ENCODE assay signal across 13 mouse cellular contexts in the genomic region with DNA sequence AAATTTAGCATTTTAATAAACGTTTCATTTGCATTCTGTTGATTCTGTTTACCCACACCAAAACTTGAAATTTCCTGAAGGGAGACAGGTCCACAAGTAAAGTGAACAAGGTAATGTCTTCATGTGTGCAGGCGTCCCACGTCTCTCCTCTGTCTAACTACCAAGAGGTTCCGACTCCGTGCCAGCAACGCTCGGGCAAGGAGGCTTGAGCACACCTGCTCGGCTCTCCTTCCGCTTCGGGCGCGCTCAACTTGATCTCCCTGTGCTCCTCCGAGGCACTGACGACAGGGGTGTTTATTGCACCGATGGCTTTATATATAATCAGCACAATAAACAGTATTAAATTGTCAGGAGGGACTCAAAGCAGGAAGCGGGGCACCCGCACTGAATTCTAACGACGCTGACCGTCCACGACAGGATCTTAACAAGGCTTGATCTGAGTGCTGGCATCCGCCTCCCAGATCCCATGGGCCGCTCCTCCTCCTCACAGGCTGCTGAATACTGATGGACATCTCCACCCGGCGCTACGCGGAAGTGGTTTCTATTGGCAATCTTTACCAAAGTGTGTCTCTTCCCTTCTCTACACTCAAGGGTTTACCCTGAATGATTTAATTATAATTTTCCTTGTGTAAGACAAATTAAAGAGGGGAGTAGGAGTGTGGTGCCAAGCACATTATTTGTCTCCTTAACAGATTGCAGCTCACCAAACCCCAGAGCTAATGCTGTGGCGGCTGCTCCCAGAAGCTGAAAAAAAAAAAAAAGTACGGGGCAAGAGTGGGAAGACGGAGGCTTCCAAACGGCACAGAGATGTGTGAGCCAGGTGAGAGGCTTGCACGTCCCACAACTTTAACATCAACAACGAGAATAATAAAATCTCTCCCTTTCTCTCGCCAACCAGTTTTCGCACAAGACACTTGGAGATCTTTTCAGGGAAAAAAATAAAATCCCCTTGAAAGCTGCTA.
DNase-seq lines count a peak whose midpoint lies in the region; ATAC-seq and TF ChIP-seq lines count a peak whose summit lies in the region.
"Had no signal": no experiment of that assay in that cellular context is flagged by ENCODE, and none has a peak within 500 bp of the region (broad histone marks: within the 10 kb centered on the region; RNA-seq: fewer than 3 reads in every experiment).

No protein-coding gene starts in this region.

- no peak for TF ChIP-seq EP300 in heart, adult 2 months (IDR thresholded peaks at IDR 0.05; ENCODE audit: insufficient read depth, low read depth, low read length)

- ATAC-seq in forebrain, embryonic 15.5 days (replicated peaks): 0 out of 2 replicates have a peak, but pooled peaks have one; percentile 24
- ATAC-seq in midbrain, embryonic 16.5 days: no peak
- no peak for ATAC-seq in activated CD4-positive, CD25-positive, alpha-beta regulatory T cell, adult 4 months

- 84% methylated on average over 35 of the region's 35 CpGs for WGBS in heart, embryonic 10.5 days
- WGBS in heart, adult 2 months: 82% methylated on average over 35 of the region's 35 CpGs
- WGBS in forebrain, embryonic 15.5 days: 41% methylated on average over 35 of the region's 35 CpGs
- 45% methylated on average over 35 of the region's 35 CpGs for WGBS in midbrain, embryonic 16.5 days
- WGBS in kidney, adult 2 months: 75% methylated on average over 35 of the region's 35 CpGs

- no peak overlapping the region for H3K27ac ChIP-seq in heart, embryonic 10.5 days
- H3K27ac ChIP-seq in heart, adult 2 months: no peak overlapping the region
- H3K27ac ChIP-seq in forebrain, embryonic 15.5 days (replicated peaks): 0 out of 2 replicates have a peak overlapping the region, but pooled peaks have one; percentile 28
- peak overlapping the region; percentile 33; the same call in 1 of the 2 replicates for H3K27ac ChIP-seq in midbrain, embryonic 16.5 days (ENCODE audit: low read length)
- H3K27ac ChIP-seq in kidney, adult 2 months (ENCODE audit: insufficient read depth, low read depth, low read length): no peak overlapping the region
- H3K27ac ChIP-seq: kidney, postnatal 0 days; lung, embryonic 15.5 days had no signal

- H3K27me3 ChIP-seq in heart, embryonic 10.5 days (ENCODE audit: insufficient read depth, poor library complexity, severe bottlenecking): no peaks in the 10 kb centered on the region
- H3K27me3 ChIP-seq in heart, adult 2 months (ENCODE audit: control insufficient read depth, insufficient read depth, low read length): no peaks in the 10 kb centered on the region
- no peaks in the 10 kb centered on the region for H3K27me3 ChIP-seq in forebrain, embryonic 15.5 days
- no peaks in the 10 kb centered on the region for H3K27me3 ChIP-seq in midbrain, embryonic 16.5 days (ENCODE audit: control insufficient read depth, insufficient read depth, low read depth, low read length)
- H3K27me3 ChIP-seq in kidney, adult 2 months (replicated peaks; ENCODE audit: control insufficient read depth, insufficient read depth, low read length): no peaks in the 10 kb centered on the region
- H3K27me3 ChIP-seq: heart, embryonic 13.5 days; lung, embryonic 15.5 days had no signal

- TF ChIP-seq POLR2A in heart, adult 2 months (IDR thresholded peaks at IDR 0.05; ENCODE audit: insufficient read depth, low read depth, low read length): no peak
- TF ChIP-seq POLR2A in kidney, adult 2 months (IDR thresholded peaks at IDR 0.05; ENCODE audit: low read depth, low read length): no peak

- H3K9me3 ChIP-seq in heart, embryonic 10.5 days: no peaks in the 10 kb centered on the region
- no peaks in the 10 kb centered on the region for H3K9me3 ChIP-seq in forebrain, embryonic 15.5 days
- no peaks in the 10 kb centered on the region for H3K9me3 ChIP-seq in midbrain, embryonic 16.5 days (replicated peaks; ENCODE audit: control insufficient read depth, low read length, poor library complexity, severe bottlenecking)
- H3K9me3 ChIP-seq: heart, embryonic 13.5 days; lung, embryonic 15.5 days had no signal

- peak overlapping the region; percentile 41 for H3K4me2 ChIP-seq in forebrain, embryonic 15.5 days (replicated peaks)
- peak overlapping the region; percentile 64 for H3K4me2 ChIP-seq in midbrain, embryonic 16.5 days (ENCODE audit: low read length)
- H3K4me2 ChIP-seq: heart, embryonic 13.5 days; lung, embryonic 15.5 days had no signal

- H3K79me2 ChIP-seq in heart, adult 2 months (replicated peaks; ENCODE audit: control insufficient read depth, insufficient read depth, low read length): no peaks in the 10 kb centered on the region; the same call in 1 of the 2 replicates

- intact Hi-C loops in heart, adult 2 months (cut with DNase I): no loop called here

- H3K9ac ChIP-seq in heart, adult 2 months (ENCODE audit: low read depth, low read length): no peak overlapping the region
- 0 out of 2 replicates have a peak overlapping the region, but pooled peaks have one; percentile 14 for H3K9ac ChIP-seq in forebrain, embryonic 15.5 days (replicated peaks)
- no peak overlapping the region for H3K9ac ChIP-seq in midbrain, embryonic 16.5 days (ENCODE audit: low read depth, low read length)
- H3K9ac ChIP-seq: lung, embryonic 15.5 days had no signal

- H3K36me3 ChIP-seq in heart, embryonic 10.5 days: peaks cover 40% of the 10 kb centered on the region
- peaks cover 12% of the 10 kb centered on the region for H3K36me3 ChIP-seq in heart, adult 2 months (ENCODE audit: control insufficient read depth, insufficient read depth, low read length)
- H3K36me3 ChIP-seq in forebrain, embryonic 15.5 days: no peaks in the 10 kb centered on the region
- H3K36me3 ChIP-seq in midbrain, embryonic 16.5 days (ENCODE audit: control insufficient read depth, insufficient read depth, low read length): 0 out of 2 replicates have a peak, but pooled peaks cover 4% of the 10 kb centered on the region
- H3K36me3 ChIP-seq in kidney, adult 2 months (ENCODE audit: control insufficient read depth, insufficient read depth, low read length): peaks cover 1% of the 10 kb centered on the region; the same call in 1 of the 2 replicates

- peak; percentile 69 for DNase-seq in heart, embryonic 10.5 days (ENCODE audit: low spot score)
- DNase-seq in heart, adult 2 months: no peak
- peak; percentile 43 for DNase-seq in ZHBTc4 (ENCODE audit: low read depth, low spot score)
- DNase-seq in urinary bladder, postnatal 4 days (ENCODE audit: low spot score in 2 of 2): no peak
- no peak for DNase-seq in kidney, adult 2 months
- DNase-seq: adrenal gland, postnatal 36 days; thymus, adult 2 months had no signal

- no peak for TF ChIP-seq CTCF in heart, adult 2 months (IDR thresholded peaks at IDR 0.05)
- no peak for TF ChIP-seq CTCF in kidney, adult 2 months (conservative IDR thresholded peaks at IDR 0.05; ENCODE audit: insufficient read depth, insufficient read length, low read depth, low read length)

- H3K4me3 ChIP-seq in heart, embryonic 10.5 days: no peak overlapping the region
- no peak overlapping the region for H3K4me3 ChIP-seq in heart, adult 2 months
- H3K4me3 ChIP-seq in forebrain, embryonic 15.5 days: peak overlapping the region; percentile 18
- H3K4me3 ChIP-seq in midbrain, embryonic 16.5 days (ENCODE audit: low read depth, low read length): peak overlapping the region; percentile 24
- H3K4me3 ChIP-seq in kidney, adult 2 months (ENCODE audit: insufficient read depth, low read depth, low read length): no peak overlapping the region
- H3K4me3 ChIP-seq: heart, embryonic 13.5 days; lung, embryonic 15.5 days had no signal

- H3K4me1 ChIP-seq in heart, embryonic 10.5 days: peaks cover 34% of the 10 kb centered on the region
- peaks cover 8% of the 10 kb centered on the region for H3K4me1 ChIP-seq in heart, adult 2 months (ENCODE audit: control insufficient read depth, insufficient read depth, low read length)
- H3K4me1 ChIP-seq in forebrain, embryonic 15.5 days: peaks cover 34% of the 10 kb centered on the region
- H3K4me1 ChIP-seq in midbrain, embryonic 16.5 days (ENCODE audit: control insufficient read depth, insufficient read depth, low read length): peaks cover 23% of the 10 kb centered on the region
- H3K4me1 ChIP-seq in kidney, adult 2 months (ENCODE audit: control insufficient read depth, insufficient read depth, low read length): no peaks in the 10 kb centered on the region

Comparison
In these comparisons a context has a peak if more than half of its experiments do, and no peak if none do; other contexts are left out.
1. DNase-seq: peak in heart, embryonic 10.5 days (single experiment) and ZHBTc4 (single experiment); none in heart, adult 2 months (0 of 2), urinary bladder, postnatal 4 days (0 of 2) and kidney, adult 2 months (single experiment).
2. H3K27ac ChIP-seq: peak in forebrain, embryonic 15.5 days (single experiment) and midbrain, embryonic 16.5 days (single experiment); none in heart, embryonic 10.5 days (single experiment), heart, adult 2 months (single experiment) and kidney, adult 2 months (single experiment).
3. H3K4me3 ChIP-seq: peak in forebrain, embryonic 15.5 days (single experiment) and midbrain, embryonic 16.5 days (single experiment); none in heart, embryonic 10.5 days (single experiment), heart, adult 2 months (single experiment) and kidney, adult 2 months (single experiment).